Mouse (Mus musculus) embryonic facial prominence, embryonic 12.5 days (tissue): ENCODE data around the gene Acot7. TPM values are rescaled to one million over a fixed set of nuclear protein-coding genes. Genes with fewer than 3 reads are reported as not detected.

Experiments
- ATAC-seq: fragments of 200-750 bp; cut with Nextera tagmentation; 2 replicates; pipeline ENCODE4 v1.8.0; 2017; ENCODE audit not compliant: insufficient number of reproducible peaks, insufficient read depth, low FRiP score, low TSS enrichment
- H3K27ac ChIP-seq: fragments of 300-500 bp; sonication (generic); 2 replicates; pipeline ENCODE4 v1.5.1; 2016; ENCODE audit warnings: mild to moderate bottlenecking
- H3K27me3 ChIP-seq: fragments of 300-500 bp; sonication (generic); 2 replicates; pipeline ENCODE4 v1.6.1; 2016; ENCODE audit warnings: mild to moderate bottlenecking, moderate library complexity
- H3K36me3 ChIP-seq: fragments of 300-500 bp; sonication (generic); 2 replicates; pipeline ENCODE4 v1.6.1; 2016; ENCODE audit warnings: mild to moderate bottlenecking
- H3K4me1 ChIP-seq: fragments of 300-500 bp; sonication (generic); 2 replicates; pipeline ENCODE4 v1.6.1; 2016
- H3K4me2 ChIP-seq: fragments of 300-500 bp; sonication (generic); replicated peaks from 2 replicates; pipeline ENCODE4 v1.6.1; 2016; ENCODE audit warnings: mild to moderate bottlenecking, moderate library complexity
- H3K4me3 ChIP-seq: fragments of 300-500 bp; sonication (generic); 2 replicates; pipeline ENCODE4 v1.5.1; 2016; ENCODE audit warnings: mild to moderate bottlenecking
- H3K9ac ChIP-seq: fragments of 300-500 bp; sonication (generic); 2 replicates; pipeline ENCODE4 v1.6.1; 2016; ENCODE audit warnings: mild to moderate bottlenecking, moderate library complexity
- H3K9me3 ChIP-seq: fragments of 300-500 bp; sonication (generic); 2 replicates; pipeline ENCODE4 v1.6.1; 2016; ENCODE audit warnings: mild to moderate bottlenecking, moderate library complexity
- WGBS: fragments of 180-500 bp; shearing (Covaris S2); methylation state at CpG from one replicate; pipeline ENCODE4 v1.1.7; 2016; 5-methylcytosine and 5-hydroxymethylcytosine counted together
- polyA plus RNA-seq: library from polyadenylated mRNA; unstranded; fragments of >200 nt; fragmentation: Nextera tagmentation; extraction: Ambion mirVana; gene quantifications from 2 replicates; pipeline ENCODE4 v1.2.1, GENCODE M21; 2016

Acot7 gene
- polyA plus RNA-seq, 1 experiment from 2014 or later, result 57.9 TPM

DNA sequence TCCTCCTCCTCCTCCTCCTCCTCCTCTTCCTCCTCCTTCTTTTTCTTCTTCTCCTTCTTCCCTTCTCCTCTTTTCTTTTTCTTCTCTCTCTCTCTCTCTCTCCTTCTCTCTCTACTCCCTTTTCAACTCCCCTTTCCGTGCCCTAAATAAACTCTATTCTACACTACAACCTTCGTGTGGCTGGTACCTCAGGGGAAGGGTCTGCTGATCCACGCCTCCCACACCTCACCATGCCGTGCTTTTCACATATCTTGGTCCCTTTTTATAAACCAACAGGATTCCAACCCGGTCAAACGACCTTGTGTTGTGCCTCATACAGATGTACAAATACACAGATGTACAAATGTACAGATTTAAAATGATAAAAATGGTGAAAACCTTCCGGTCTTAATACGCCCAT, 118.4 kb downstream of the Acot7 start:
- H3K4me2 ChIP-seq, result peak overlapping the region; percentile 95
- peak overlapping the region; percentile 49; the same call in 1 of the 2 replicates for H3K9ac ChIP-seq
- H3K27me3 ChIP-seq, result peaks cover 36% of the 10 kb centered on the region

DNA sequence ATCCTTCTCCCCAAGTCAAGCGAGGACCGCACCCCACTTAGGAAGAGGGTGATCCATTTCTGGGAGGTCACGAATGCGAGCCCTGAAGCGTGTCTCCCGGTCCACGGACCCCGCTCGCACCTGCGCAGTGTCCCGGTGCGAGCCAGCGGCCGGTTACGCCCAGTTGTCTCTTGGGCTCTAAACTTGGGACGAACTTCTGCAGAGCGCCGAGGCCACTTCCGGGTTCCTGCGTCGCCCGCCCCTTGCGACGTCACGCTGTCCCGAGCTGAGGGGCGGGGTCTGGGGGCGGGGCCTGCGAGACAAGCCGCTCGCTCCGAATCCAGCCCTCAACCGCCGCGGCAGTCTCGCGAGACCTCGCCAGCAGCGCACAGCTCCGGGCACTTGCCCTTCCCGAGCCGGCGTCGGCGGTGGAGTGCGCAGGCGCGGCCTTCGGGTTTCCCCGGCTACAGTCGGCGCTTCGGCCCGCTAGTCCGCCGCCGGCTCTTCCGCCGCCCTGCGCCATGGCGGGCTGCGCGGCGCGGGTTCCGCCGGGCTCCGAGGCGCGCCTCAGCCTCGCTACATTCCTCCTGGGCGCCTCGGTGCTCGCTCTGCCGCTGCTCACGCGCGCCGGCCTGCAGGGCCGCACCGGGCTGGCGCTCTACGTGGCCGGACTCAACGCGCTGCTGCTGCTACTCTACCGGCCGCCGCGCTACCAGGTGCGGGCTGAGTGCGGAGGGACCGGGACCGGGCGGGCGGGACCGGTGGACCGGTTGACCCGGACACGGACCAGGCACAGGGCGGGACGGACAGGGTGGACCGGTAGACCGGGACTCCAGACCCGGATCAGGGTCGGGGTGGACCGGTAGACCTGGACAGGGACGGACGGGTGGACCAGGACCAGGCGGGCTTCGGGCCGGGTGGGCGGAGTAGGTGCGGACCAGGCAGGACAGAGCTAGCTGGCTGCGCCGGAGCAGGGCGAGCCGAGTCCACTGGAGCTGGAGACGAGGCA, 119.2 kb downstream of the Acot7 start, which contains the start of gene Icmt:
Icmt (plus strand) TSS at position 354 of the 988 bp plus-strand sequence.
- Histone ChIP-seq H3K4me1 (peaks cover 20% of the 10 kb centered on the region), H3K36me3 (peaks cover 27% of the 10 kb centered on the region), H3K9me3 (no peaks in the 10 kb centered on the region), H3K4me2 (peak within 1 kb of the TSS; percentile 95), H3K4me3 (peak within 1 kb of the TSS; percentile 99), H3K27me3 (peaks cover 28% of the 10 kb centered on the region), H3K9ac (peak within 1 kb of the TSS; percentile 98), H3K27ac (peak within 1 kb of the TSS; percentile 77)
- peak; percentile 92 for ATAC-seq
- under 1% methylated on average over 119 of the region's 119 CpGs for WGBS

More for the DNA sequence above, 118.4 kb downstream of the Acot7 start:
- Histone ChIP-seq H3K9me3 (no peaks in the 10 kb centered on the region), H3K4me1 (peaks cover 20% of the 10 kb centered on the region), H3K27ac (0 out of 2 replicates have a peak overlapping the region, but pooled peaks have one; percentile 23), H3K36me3 (peaks cover 20% of the 10 kb centered on the region), H3K4me3 (peak overlapping the region; percentile 99)
- WGBS, result 19% methylated on average over 8 of the region's 8 CpGs
- no peak for ATAC-seq

DNA sequence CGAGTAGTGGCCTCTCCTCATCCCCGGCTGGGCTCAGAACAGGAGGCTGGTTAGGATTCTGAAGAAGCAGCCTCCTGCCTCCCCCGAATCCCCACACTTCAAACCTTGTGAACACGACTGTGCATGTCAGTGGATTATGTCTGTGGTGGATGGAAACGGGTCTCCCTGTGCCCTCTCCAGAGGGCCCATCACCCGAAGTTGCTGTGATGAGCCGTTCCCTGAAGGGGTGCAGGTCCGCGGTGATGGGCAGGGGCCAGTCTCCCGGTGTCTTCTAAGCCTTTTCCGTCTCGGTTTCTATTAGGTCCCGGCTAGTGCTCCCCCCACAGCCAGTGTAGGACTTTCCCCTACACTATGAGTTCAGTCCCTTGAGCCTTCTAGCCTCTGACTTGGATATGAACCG, 120.9 kb downstream of the Acot7 start:
- 84% methylated on average over 14 of the region's 14 CpGs for WGBS
- Histone ChIP-seq H3K4me2 (peak overlapping the region; percentile 95; the same call in 1 of the 2 replicates), H3K9ac (no peak overlapping the region), H3K4me3 (no peak overlapping the region), H3K27me3 (peaks cover 12% of the 10 kb centered on the region), H3K4me1 (peaks cover 20% of the 10 kb centered on the region), H3K27ac (no peak overlapping the region), H3K36me3 (peaks cover 44% of the 10 kb centered on the region), H3K9me3 (no peaks in the 10 kb centered on the region)
- ATAC-seq, result no peak

DNA sequence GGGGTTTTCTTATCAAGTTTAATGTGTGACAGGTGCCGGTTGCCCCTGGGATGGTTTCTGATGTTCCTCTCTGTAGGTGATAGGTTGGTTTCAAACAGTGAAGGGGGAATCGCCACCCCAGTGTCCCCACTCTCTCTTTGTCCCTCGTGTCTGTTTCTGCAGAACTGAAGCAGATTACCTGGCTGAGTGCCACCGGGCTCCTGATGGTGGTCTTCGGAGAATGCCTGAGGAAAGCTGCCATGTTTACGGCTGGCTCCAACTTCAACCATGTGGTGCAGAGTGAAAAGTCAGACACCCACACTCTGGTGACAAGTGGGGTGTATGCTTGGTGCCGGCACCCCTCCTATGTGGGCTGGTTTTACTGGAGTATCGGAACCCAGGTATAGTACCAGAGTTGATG, 122.4 kb downstream of the Acot7 start:
- H3K36me3 ChIP-seq, result peaks cover 57% of the 10 kb centered on the region
- H3K27me3 ChIP-seq, result 0 out of 2 replicates have a peak, but pooled peaks cover 7% of the 10 kb centered on the region
- H3K9ac ChIP-seq, result no peak overlapping the region
- no peak overlapping the region for H3K4me3 ChIP-seq
- peaks cover 20% of the 10 kb centered on the region for H3K4me1 ChIP-seq
- H3K27ac ChIP-seq, result no peak overlapping the region
- no peak for ATAC-seq
- no peak overlapping the region for H3K4me2 ChIP-seq
- 93% methylated on average over 8 of the region's 8 CpGs for WGBS
- H3K9me3 ChIP-seq, result no peaks in the 10 kb centered on the region

GRCm38 (mm10) chr4:152302012-152302411, 124.1 kb downstream of the Acot7 start:
- no peaks in the 10 kb centered on the region for H3K27me3 ChIP-seq
- H3K36me3 ChIP-seq, result peaks cover 57% of the 10 kb centered on the region
- H3K4me3 ChIP-seq, result no peak overlapping the region
- no peak overlapping the region for H3K4me2 ChIP-seq
- H3K9me3 ChIP-seq, result no peaks in the 10 kb centered on the region
- 79% methylated on average over 11 of the region's 11 CpGs for WGBS
- H3K27ac ChIP-seq, result no peak overlapping the region
- no peak overlapping the region for H3K9ac ChIP-seq
- ATAC-seq, result no peak
- H3K4me1 ChIP-seq, result peaks cover 12% of the 10 kb centered on the region

GRCm38 (mm10) chr4:152303172-152303571, 125.2 kb downstream of the Acot7 start:
- WGBS, result 88% methylated on average over 10 of the region's 10 CpGs
- Histone ChIP-seq H3K36me3 (peaks cover 57% of the 10 kb centered on the region), H3K9me3 (no peaks in the 10 kb centered on the region)

DNA sequence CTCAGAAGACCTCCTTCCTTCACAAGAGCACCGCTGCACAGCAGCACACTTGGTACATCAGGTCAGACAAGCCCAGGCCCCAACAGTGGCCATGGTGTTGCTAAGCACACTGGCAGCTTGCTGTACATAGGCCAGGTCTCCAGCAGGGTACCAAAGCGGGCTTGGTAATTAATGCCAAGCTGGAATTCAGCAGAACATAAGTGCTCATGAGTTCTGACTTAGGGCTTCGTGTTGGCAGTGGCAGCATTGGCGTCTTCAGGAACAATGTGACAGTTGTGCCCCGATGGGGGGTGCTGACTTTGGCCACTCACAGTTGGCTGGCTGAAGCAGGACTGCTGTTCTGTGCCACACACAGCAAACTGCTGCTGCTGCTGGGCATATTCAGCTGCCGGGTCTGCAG, 126.8 kb downstream of the Acot7 start:
- no peaks in the 10 kb centered on the region for H3K9me3 ChIP-seq
- no peak overlapping the region for H3K27ac ChIP-seq
- no peak for ATAC-seq
- H3K27me3 ChIP-seq, result 0 out of 2 replicates have a peak, but pooled peaks cover 5% of the 10 kb centered on the region
- no peak overlapping the region for H3K9ac ChIP-seq
- no peak overlapping the region for H3K4me3 ChIP-seq
- no peak overlapping the region for H3K4me2 ChIP-seq
- WGBS, result 93% methylated on average over 6 of the region's 6 CpGs
- H3K4me1 ChIP-seq, result no peaks in the 10 kb centered on the region
- peaks cover 61% of the 10 kb centered on the region for H3K36me3 ChIP-seq

More at GRCm38 (mm10) chr4:152303172-152303571, 125.2 kb downstream of the Acot7 start:
- H3K4me2 ChIP-seq, result no peak overlapping the region
- H3K9ac ChIP-seq, result no peak overlapping the region
- H3K27me3 ChIP-seq, result no peaks in the 10 kb centered on the region
- peaks cover 7% of the 10 kb centered on the region for H3K4me1 ChIP-seq
- no peak overlapping the region for H3K27ac ChIP-seq
- ATAC-seq, result no peak
- H3K4me3 ChIP-seq, result no peak overlapping the region

DNA sequence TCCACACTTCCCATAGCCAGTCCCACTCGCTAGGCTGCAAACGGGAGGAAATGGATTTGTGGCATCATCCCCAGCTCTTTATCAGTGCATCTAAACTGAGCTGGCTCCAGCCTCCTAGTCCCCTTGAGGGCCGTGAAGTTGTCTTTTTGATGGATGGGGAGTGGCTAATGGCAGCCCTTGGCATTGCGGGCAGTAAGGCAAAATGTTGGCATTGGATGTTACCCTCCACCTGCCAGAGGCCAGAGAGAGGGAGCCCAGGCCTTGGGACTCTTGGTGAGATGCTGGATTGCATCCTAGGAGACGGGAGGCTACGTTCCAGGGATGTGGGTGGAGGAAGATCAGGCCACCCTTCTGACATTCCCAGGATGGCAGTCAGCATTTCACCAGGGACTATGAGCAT, 128.1 kb downstream of the Acot7 start:
- no peak for ATAC-seq
- Histone ChIP-seq H3K4me3 (no peak overlapping the region), H3K4me2 (no peak overlapping the region), H3K27ac (no peak overlapping the region), H3K27me3 (peaks cover 18% of the 10 kb centered on the region), H3K4me1 (no peaks in the 10 kb centered on the region), H3K36me3 (peaks cover 48% of the 10 kb centered on the region), H3K9me3 (no peaks in the 10 kb centered on the region), H3K9ac (0 out of 2 replicates have a peak overlapping the region, but pooled peaks have one; percentile 32)
- 81% methylated on average over 6 of the region's 6 CpGs for WGBS

DNA sequence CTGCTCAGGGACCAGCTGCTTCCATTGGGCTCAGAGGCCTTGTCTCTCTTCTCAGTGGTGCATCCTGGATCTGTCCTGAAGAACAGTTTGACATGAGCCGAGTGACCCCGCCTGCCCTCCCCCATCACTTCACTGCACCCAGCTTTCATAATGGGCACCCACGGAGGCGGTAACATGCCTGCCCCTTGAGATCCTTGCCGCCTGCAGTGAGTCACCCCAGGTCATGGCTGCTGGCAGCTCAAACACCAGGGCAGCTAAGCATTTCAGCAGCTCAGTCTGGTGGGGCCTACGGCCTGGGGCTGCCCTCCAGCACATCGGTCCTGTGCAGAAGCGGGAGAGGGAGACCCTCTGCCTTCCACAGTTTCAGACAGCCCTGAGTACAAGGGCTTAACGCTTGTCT, 129.6 kb downstream of the Acot7 start:
- no peak overlapping the region for H3K4me2 ChIP-seq
- H3K4me3 ChIP-seq, result no peak overlapping the region
- no peaks in the 10 kb centered on the region for H3K9me3 ChIP-seq
- WGBS, result 75% methylated on average over 9 of the region's 9 CpGs
- H3K27me3 ChIP-seq, result peaks cover 33% of the 10 kb centered on the region
- H3K4me1 ChIP-seq, result 0 out of 2 replicates have a peak, but pooled peaks cover 5% of the 10 kb centered on the region
- peaks cover 33% of the 10 kb centered on the region for H3K36me3 ChIP-seq
- no peak overlapping the region for H3K27ac ChIP-seq
- no peak for ATAC-seq
- no peak overlapping the region for H3K9ac ChIP-seq

DNA sequence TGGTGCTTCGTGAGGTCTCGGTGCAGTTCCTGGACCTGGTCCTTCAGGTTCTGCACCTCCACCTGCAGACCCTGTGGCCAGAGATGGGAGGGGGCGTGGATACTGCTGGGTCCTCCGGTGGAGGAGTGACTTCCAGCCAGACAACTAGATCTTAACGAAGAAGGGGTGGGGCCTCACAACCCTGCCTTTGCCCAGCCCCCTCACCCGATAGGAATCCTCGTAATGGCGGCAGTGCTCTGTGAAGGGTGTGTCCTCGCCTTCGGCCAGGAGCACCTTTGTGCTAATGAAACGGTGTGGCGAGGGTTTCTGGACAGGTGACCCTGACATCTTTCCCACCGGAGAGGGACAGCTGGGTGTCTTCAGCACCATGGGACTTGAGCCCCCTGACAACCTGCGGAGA, 134.3 kb downstream of the Acot7 start:
- H3K36me3 ChIP-seq, result 0 out of 2 replicates have a peak, but pooled peaks cover 8% of the 10 kb centered on the region
- ATAC-seq, result no peak
- no peak overlapping the region for H3K9ac ChIP-seq
- H3K27ac ChIP-seq, result no peak overlapping the region
- H3K4me3 ChIP-seq, result no peak overlapping the region; the same call in 1 of the 2 replicates
- WGBS, result 4% methylated on average over 14 of the region's 14 CpGs
- H3K4me1 ChIP-seq, result peaks cover 25% of the 10 kb centered on the region
- peak overlapping the region; percentile 51 for H3K4me2 ChIP-seq
- peaks cover 80% of the 10 kb centered on the region for H3K27me3 ChIP-seq
- no peaks in the 10 kb centered on the region for H3K9me3 ChIP-seq

DNA sequence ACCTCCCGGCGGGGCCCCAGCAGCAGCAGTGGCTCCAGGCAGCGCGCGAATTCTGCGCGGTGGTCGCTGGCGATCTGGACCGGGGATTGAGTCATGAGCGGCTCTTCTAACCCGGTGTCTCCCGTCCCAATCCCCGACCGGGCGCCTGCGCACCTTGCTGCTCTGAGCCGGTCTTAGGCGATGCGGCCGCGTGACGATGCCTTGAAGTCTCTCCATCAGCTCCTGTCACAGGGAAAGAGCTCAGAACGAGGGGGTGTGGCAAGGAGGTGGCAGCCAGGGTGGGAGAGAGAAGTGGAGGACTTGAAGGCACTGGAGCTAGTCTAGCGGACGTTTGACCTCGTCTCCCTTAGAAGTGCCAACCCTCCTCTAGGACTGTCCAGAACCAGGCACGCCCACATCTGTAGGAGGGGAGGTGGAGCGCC, 135.3 kb downstream of the Acot7 start:
- no peak for ATAC-seq
- peak overlapping the region; percentile 51 for H3K4me2 ChIP-seq
- no peaks in the 10 kb centered on the region for H3K9me3 ChIP-seq
- no peak overlapping the region for H3K27ac ChIP-seq
- H3K4me3 ChIP-seq, result peak overlapping the region; percentile 28
- 0 out of 2 replicates have a peak, but pooled peaks cover 8% of the 10 kb centered on the region for H3K36me3 ChIP-seq
- 0 out of 2 replicates have a peak overlapping the region, but pooled peaks have one; percentile 19 for H3K9ac ChIP-seq
- H3K27me3 ChIP-seq, result peaks cover 90% of the 10 kb centered on the region
- H3K4me1 ChIP-seq, result peaks cover 25% of the 10 kb centered on the region
- under 1% methylated on average over 29 of the region's 29 CpGs for WGBS
